Mouse (Mus musculus) limb, embryonic 11.5 days (tissue): ENCODE results near the gene Morc3. TPM values are rescaled to one million over a fixed set of nuclear protein-coding genes. Genes with fewer than 3 reads are reported as not detected.

Experiments
- polyA plus RNA-seq: library from polyadenylated mRNA; unstranded; fragments of >200 nt; fragmentation: Nextera tagmentation; extraction: Ambion mirVana; gene quantifications from 2 replicates; pipeline ENCODE4 v1.2.1, GENCODE M21; 2014

Morc3 gene
- polyA plus RNA-seq, 1 experiment from 2014 or later, result 29.3 TPM

Other genes starting within 250 kb of the Morc3 start
- gene Setd4, start 228.1 kb upstream of the Morc3 start, polyA plus RNA-seq, result 15.2 and 19.0 TPM in 2 replicates
- gene Cbr1, start 226.3 kb upstream of the Morc3 start, polyA plus RNA-seq, result 119 and 129 TPM in 2 replicates
- gene Gm5678, start 204.0 kb upstream of the Morc3 start, polyA plus RNA-seq, result not detected in 2 replicates
- gene Cbr3, start 148.9 kb upstream of the Morc3 start, polyA plus RNA-seq, result 0.96 and 1.3 TPM in 2 replicates
- gene Dop1b, start 120.2 kb upstream of the Morc3 start, polyA plus RNA-seq, result 7.2 and 7.7 TPM in 2 replicates
- 120 and 121 TPM in 2 replicates for gene Chaf1b, start 51.8 kb downstream of the Morc3 start, polyA plus RNA-seq
- gene Cldn14, start 176.7 kb downstream of the Morc3 start, polyA plus RNA-seq, result not detected in 2 replicates